Mouse (Mus musculus) mesoderm, embryonic 11.5 days (tissue): Measurements from ENCODE around the gene Slc7a8.

ENCODE experiments used
- DNase-seq: peaks from one replicate; pipeline ENCODE4 v3.0.0-alpha.2; 2012; ENCODE audit warnings: low read depth, low spot score

Gene Slc7a8

GRCm38 (mm10) chr14:54781610-54782365, at the start of gene Slc7a8:
Slc7a8 (minus strand) TSS chr14:54781946.
- DNase-seq = peak; percentile 68

- DNase-seq = no peak
These were observed 42.0 kb upstream of the Slc7a8 start for GRCm38 (mm10) chr14:54823716-54824115.

- DNase-seq = no peak
These were observed 40.6 kb upstream of the Slc7a8 start for GRCm38 (mm10) chr14:54822301-54822700.

DNA sequence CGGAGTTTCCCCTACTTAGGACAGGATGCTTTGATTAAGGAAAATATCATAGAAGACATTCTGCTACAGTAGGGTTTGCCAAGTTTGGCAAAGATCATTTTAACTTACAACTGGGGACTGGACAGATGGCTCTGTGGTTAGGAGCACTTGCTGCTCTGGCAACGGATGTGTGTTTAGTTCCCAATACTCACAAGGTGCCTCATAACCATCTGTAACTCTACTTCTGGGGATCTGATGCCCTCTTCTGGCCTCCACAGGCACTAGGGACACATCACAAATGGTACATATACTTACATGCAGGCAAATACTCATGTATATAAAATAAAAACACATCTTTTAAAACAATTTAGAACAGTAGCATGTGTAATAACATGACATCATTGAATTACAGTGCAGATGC, 36.0 kb upstream of the Slc7a8 start:
- DNase-seq = peak; percentile 17

DNA sequence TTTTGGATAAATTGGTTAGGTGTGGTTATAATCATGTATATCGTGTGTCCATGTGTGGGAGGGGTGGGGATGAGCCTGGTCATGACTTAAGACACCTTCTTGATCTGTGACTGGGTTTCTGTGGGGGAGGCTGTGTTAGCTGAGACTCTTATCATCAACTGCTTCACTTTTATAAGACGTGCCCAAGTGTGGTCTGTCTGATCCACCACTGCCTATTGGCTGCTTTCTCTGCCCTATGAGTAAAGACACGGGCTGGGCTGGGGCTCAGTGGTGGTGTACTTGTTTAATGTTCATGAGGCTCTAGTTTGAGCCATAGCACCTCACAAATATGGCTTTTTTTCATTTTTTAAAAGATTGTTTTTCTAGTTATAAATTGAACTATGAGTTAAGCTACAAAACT, 34.0 kb upstream of the Slc7a8 start:
- no peak for DNase-seq

GRCm38 (mm10) chr14:54813991-54814390, 32.2 kb upstream of the Slc7a8 start, which contains the start of gene Rnf212b:
Rnf212b (plus strand) TSS chr14:54814141.
- DNase-seq = no peak

DNA sequence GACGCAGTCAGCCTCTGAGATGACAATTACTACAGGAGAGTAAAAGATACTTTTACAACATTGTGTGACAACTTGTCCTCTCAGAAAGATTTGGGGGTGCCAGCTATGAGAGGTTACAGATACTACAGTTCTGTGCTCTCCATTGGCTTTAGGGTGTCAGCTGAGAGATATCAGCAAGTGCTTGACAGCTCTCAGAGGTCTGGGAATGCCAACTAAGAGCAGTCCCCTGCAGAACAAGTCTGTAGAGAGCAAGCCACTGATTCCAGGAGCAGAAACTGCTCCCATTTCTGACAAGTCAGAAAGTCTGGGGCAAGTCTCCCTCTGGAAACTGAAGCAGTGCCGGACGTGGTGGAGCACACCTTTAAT, 27.9 kb upstream of the Slc7a8 start:
- DNase-seq = no peak

DNA sequence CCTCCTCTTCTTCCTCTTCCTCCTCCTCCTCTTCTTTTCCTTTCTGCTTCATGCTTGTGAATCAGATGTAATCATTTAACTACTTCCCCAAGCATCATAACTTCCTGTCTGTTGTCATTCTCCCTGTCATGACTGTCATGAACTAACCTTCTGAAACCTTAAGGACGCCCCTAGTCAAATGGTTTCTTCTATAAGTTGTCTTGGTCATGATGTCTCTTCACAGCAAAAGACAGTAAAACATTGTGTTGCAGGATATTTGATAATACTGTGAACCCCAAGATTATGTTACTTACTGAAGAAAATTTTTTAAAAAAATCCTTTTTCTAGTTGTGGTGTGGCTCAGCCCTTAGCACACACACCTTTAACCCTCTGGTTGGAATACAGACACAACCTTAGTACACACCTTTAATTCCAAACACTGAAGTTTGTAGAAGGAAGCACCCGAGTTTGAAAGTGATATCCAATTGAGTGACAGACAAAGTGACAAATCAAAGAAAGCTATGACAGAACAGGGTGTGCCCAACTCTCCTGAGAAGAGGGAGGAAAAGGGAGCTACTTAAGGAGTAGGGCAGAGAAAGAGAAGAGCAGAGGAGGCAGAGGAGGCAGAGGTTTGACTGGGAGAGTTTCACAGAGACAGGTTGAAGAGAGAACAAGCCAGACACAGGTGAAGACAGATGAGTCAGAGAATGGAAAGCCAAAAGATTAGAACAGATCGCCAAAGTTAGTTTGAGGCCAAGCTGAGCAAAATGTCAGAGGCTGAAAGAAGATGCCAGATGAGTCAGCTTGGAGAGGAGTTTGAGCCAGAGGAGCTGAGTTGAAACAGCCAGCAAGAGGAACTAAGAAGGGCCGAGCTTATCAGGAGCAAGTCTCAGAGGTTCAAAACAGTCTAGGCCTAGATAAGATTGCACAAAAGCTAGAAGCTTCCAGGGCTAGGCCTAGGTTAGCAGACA, 27.2 kb upstream of the Slc7a8 start:
- no peak for DNase-seq

DNA sequence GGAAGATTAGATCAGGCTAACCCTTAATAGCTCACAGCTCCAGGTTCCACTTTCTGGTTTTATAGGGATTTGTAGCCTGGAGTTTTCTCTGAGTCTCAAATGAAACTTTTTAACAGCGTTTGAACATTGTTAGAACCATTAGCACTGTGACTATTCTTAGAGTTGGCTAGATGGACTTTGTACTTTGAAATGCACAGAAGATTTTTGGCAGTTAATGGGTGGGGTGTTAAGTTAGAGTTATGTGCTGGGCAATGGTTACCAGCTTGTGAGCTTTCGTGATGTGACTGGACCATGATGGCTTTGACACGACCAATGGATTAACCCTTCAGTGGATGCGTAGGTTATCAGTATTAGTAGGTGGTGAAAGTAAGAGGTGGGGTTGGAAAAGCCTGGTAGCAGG, 24.4 kb upstream of the Slc7a8 start:
- DNase-seq = no peak

DNA sequence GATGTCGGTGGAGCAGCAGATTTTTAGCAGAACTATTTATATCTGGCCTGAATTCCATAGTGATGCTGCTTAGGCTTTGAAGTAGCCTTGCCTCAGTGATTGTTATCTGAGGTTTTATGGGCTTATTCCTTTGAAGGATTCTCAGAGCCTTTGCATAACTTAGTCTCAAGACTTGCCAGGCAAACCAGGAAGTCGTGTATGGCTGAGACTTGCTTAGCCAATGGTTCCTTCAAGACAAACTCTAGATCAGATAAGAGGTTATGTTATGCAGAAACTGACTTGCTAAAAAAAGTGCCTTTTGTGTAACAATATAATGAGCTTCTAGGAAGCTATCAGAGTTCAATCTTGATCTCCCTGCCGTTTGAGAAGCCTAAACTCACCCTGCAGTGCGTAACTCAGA, 20.7 kb upstream of the Slc7a8 start:
- no peak for DNase-seq

GRCm38 (mm10) chr14:54799686-54800085, 17.9 kb upstream of the Slc7a8 start:
- DNase-seq = no peak

- no peak for DNase-seq
These were observed 15.0 kb upstream of the Slc7a8 start for GRCm38 (mm10) chr14:54796760-54797159.

GRCm38 (mm10) chr14:54795901-54796300, 14.2 kb upstream of the Slc7a8 start:
- DNase-seq = no peak

DNA sequence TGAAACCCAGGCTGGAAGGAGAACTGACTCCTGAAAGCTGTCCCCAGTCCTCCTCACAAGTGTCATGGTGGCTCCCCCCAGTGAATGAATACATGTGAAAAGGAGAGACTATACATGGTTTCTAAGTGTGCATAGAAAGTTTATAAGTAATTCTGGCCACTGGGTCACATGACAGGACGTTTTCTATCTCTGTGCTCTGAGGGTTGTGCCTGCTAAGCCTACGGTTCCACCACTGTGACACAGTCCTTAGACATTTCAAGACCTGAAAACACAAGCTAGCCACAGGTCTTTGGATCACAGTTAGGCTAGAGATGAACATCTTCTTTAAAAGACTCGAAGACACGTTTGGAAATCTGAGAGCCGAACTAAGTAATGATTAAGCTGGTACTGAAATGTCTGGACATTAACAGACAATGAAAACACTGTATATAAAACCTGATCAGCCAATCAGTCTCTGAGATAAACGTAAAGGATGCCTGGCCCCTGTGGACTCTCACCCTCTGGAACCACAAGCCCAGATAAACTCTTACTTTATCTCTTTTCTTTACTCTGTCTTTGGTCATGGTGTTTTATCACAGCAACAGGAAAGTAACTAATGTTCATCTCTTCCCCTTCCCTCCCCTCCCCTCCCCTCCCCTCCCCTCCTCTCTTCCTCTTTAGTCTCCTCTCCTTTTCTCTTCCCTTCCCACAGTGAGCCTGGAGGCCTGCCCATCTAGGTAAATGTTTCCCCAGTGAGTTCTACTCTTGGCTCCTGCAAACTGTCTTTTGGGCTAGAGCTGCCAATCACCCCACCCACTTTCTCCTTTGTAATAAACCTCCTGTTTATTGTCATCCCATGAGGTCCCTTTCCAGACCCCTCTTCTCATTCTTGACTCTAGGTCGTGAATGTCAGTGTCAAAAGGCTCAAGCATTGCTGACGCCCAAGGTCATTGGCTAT, 12.4 kb upstream of the Slc7a8 start:
- DNase-seq = no peak

DNA sequence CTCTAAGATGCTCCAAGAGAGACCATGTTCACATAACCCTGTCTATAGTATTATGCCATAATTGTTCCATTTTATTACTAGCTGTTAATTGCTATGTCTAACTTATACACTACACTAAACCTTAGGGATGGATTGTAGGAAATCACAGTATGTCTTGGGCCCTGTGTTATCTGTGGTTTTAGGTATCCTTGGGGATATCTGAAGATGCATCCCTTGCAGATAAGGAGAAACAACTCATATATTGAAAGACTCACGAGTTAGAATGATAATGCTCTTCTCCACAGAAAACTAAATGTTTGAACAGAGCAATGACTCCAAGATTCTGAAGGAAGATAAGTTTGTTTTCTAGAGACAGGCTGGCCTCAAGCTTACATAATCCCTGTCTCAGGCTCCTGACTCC, 11.6 kb upstream of the Slc7a8 start:
- no peak for DNase-seq

DNA sequence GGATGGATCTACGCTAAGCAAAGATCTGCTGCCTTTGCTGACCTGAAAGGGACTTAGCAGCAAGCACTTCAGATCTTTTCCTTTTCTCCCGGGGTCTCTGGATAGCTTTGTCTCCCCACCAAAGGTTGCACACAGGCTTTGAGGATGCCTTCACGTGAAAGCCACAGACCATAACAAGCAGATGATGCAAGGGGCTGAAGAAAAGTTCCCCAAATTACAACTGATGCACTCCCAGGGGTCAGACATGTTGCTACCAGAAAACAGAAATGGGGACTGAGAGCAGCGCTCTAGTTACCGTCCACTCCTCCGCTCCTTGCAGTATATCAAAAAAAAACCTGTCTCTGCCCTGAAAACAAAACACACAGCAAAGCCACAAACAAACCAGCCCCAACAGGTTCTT, 10.4 kb upstream of the Slc7a8 start:
- DNase-seq = no peak

GRCm38 (mm10) chr14:54788231-54788630, 6.5 kb upstream of the Slc7a8 start:
- no peak for DNase-seq

DNA sequence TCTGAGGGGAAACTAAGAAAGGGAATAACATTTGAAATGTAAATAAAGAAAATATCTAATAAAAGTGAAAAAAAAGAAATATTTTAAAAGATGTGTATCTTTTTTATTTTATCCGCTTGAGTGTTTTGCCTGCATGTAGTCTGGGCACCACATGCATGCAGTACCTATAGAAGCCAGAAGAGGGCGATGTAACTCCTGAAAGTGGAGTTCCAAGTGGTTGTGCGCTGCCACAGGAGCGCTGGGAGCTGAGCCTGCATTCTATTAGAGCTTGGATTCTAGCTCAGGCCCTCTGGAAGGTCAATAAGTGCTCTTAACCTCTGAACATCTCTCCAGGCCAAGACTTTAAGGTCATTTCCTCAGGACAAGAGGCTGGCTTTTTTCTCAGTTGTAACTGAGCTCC, 5.5 kb upstream of the Slc7a8 start:
- no peak for DNase-seq

DNA sequence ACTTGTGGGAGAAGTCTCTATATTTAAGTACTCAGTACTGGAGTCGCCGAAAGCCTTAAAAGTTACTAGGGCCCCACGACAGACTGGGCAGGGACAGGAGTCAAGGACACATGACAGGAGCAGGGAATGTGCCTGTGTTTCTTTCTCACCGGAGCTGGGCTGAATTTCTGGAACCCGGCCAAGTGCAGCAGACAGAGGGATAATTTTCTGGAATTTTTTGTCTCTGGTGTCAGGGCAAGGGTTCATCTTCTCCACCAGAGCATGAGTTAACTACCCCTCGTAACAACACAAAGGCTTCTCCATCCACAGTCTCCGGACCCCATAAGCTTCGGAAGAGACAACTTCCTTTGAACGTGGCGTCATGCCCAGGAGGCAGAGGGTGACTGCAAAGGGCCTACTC, 4.7 kb upstream of the Slc7a8 start:
- peak; percentile 12 for DNase-seq

DNA sequence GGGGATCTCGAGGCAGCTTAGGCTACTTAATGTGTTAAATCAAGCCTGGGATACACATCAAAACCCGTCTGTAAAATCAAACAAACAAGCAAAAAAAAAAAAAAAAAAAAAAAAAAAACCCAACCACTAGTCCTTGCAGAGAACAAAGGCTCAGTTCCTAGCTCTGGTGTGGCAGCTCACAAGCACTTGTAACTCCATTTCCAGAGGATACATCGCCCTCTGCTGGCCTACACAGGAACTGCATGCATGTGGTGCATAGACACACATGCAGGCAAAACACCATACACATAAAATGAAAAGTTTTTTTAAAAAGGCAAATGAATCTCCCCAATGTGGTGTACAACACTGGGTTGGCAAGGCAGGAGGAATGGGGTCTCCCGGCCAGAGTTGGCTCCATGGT, 4.2 kb upstream of the Slc7a8 start:
- DNase-seq = peak; percentile 79

GRCm38 (mm10) chr14:54782971-54783370, 1.2 kb upstream of the Slc7a8 start:
- no peak for DNase-seq
